Comparison of ENCODE assay signal across 24 mouse cellular contexts in genomic region chrX:7968226-7968625, GRCm38 (mm10). TPM values are rescaled to one million over a fixed set of nuclear protein-coding genes. Genes with fewer than 3 reads are reported as not detected.
DNase-seq lines count a peak whose midpoint lies in the region; ATAC-seq and TF ChIP-seq lines count a peak whose summit lies in the region.
"Had no signal": no experiment of that assay in that cellular context is flagged by ENCODE, and none has a peak within 500 bp of the region (broad histone marks: within the 10 kb centered on the region; RNA-seq: fewer than 3 reads in every experiment).

No protein-coding gene starts in this region.

- TF ChIP-seq POLR2A in spleen, adult 2 months (IDR thresholded peaks at IDR 0.05; ENCODE audit: low read depth, low read length): no peak
- TF ChIP-seq POLR2A in thymus, adult 2 months (IDR thresholded peaks at IDR 0.05; ENCODE audit: control insufficient read depth, extremely low read depth, insufficient read depth, low read length, poor library complexity): no peak

- DNase-seq in spleen, adult 2 months (ENCODE audit: low read depth in 1 of 2, low spot score in 2 of 2): no peak
- DNase-seq in spleen, adult 18-20 months: no peak
- DNase-seq in liver, postnatal 0 days: peak; percentile 34
- no peak for DNase-seq in thymus, adult 2 months
- no peak for DNase-seq in layer of hippocampus, adult 18-20 months (ENCODE audit: low spot score in 2 of 2)
- DNase-seq: adrenal gland, postnatal 25 days; cerebellum, postnatal 25 days; gastrocnemius, postnatal 14 days; kidney, postnatal 14 days; layer of hippocampus, adult 9-11 months; lung, postnatal 36 days; right cerebral cortex, postnatal 4 days; thymus, adult 18-20 months had no signal

- no peak for TF ChIP-seq CTCF in spleen, adult 2 months (IDR thresholded peaks at IDR 0.05; ENCODE audit: extremely low read depth, insufficient read depth, insufficient read length, insufficient replicate concordance)
- TF ChIP-seq CTCF in liver, postnatal 0 days (IDR thresholded peaks at IDR 0.05; ENCODE audit: low read depth): no peak
- TF ChIP-seq CTCF in thymus, adult 2 months (IDR thresholded peaks at IDR 0.05; ENCODE audit: borderline replicate concordance, control insufficient read depth, extremely low read depth, insufficient read depth, low read length, poor library complexity): no peak

- H3K9ac ChIP-seq in liver, postnatal 0 days (replicated peaks): no peak overlapping the region
- H3K9ac ChIP-seq in stomach, embryonic 16.5 days (ENCODE audit: low read length): no peak overlapping the region
- H3K9ac ChIP-seq: limb, embryonic 15.5 days; neural tube, embryonic 12.5 days had no signal

- peaks cover 6% of the 10 kb centered on the region; the same call in 1 of the 2 replicates for H3K4me1 ChIP-seq in spleen, adult 2 months (ENCODE audit: control insufficient read depth, insufficient read depth, insufficient read length)
- H3K4me1 ChIP-seq in erythroblast, embryonic 14.5 days (ENCODE audit: control insufficient read depth): peaks cover 68% of the 10 kb centered on the region
- H3K4me1 ChIP-seq in liver, postnatal 0 days (ENCODE audit: insufficient read depth): no peaks in the 10 kb centered on the region
- H3K4me1 ChIP-seq in stomach, embryonic 16.5 days (ENCODE audit: control insufficient read depth, insufficient read depth, low read length): no peaks in the 10 kb centered on the region
- H3K4me1 ChIP-seq in thymus, adult 2 months (replicated peaks; ENCODE audit: control insufficient read depth, insufficient read depth, low read length): peaks cover 11% of the 10 kb centered on the region
- H3K4me1 ChIP-seq: forebrain, embryonic 10.5 days; limb, embryonic 15.5 days; neural tube, embryonic 12.5 days had no signal

- H3K36me3 ChIP-seq in spleen, adult 2 months (ENCODE audit: control insufficient read depth, insufficient read depth, low read length): no peaks in the 10 kb centered on the region
- peaks cover 60% of the 10 kb centered on the region for H3K36me3 ChIP-seq in erythroblast, embryonic 14.5 days (ENCODE audit: control insufficient read depth)
- no peaks in the 10 kb centered on the region for H3K36me3 ChIP-seq in liver, postnatal 0 days (replicated peaks; ENCODE audit: insufficient read depth, low read length)
- H3K36me3 ChIP-seq in stomach, embryonic 16.5 days (ENCODE audit: control insufficient read depth, insufficient read depth, low read length): no peaks in the 10 kb centered on the region
- no peaks in the 10 kb centered on the region for H3K36me3 ChIP-seq in thymus, adult 2 months (ENCODE audit: control insufficient read depth, insufficient read depth, low read length)
- H3K36me3 ChIP-seq: forebrain, embryonic 10.5 days; limb, embryonic 15.5 days; neural tube, embryonic 12.5 days had no signal

- WGBS in spleen, adult 2 months: 76% methylated on average over 8 of the region's 8 CpGs
- whole genome bisulfite sequencing in liver, postnatal 0 days (ENCODE audit: insufficient replicate concordance): 43% methylated on average over 8 of the region's 8 CpGs
- 76% methylated on average over 8 of the region's 8 CpGs for WGBS in stomach, embryonic 16.5 days
- WGBS in thymus, adult 2 months: 96% methylated on average over 8 of the region's 8 CpGs

- H3K27me3 ChIP-seq in spleen, adult 2 months (ENCODE audit: control insufficient read depth, insufficient read depth, low read length): no peaks in the 10 kb centered on the region
- no peaks in the 10 kb centered on the region for H3K27me3 ChIP-seq in erythroblast, embryonic 14.5 days (ENCODE audit: control insufficient read depth)
- H3K27me3 ChIP-seq in liver, postnatal 0 days (ENCODE audit: insufficient read depth, low read length): no peaks in the 10 kb centered on the region
- H3K27me3 ChIP-seq in stomach, embryonic 16.5 days (ENCODE audit: control insufficient read depth, insufficient read depth, low read length): no peaks in the 10 kb centered on the region
- H3K27me3 ChIP-seq in thymus, adult 2 months (ENCODE audit: control insufficient read depth, insufficient read depth, low read length): no peaks in the 10 kb centered on the region
- H3K27me3 ChIP-seq: limb, embryonic 15.5 days; neural tube, embryonic 12.5 days had no signal

- H3K4me2 ChIP-seq in liver, postnatal 0 days (ENCODE audit: low read depth, low read length): peak overlapping the region; percentile 60
- no peak overlapping the region for H3K4me2 ChIP-seq in stomach, embryonic 16.5 days (ENCODE audit: low read depth, low read length)
- H3K4me2 ChIP-seq: limb, embryonic 15.5 days; neural tube, embryonic 12.5 days had no signal

- no peaks in the 10 kb centered on the region for H3K9me3 ChIP-seq in erythroblast, embryonic 14.5 days (ENCODE audit: control insufficient read depth, low read length)
- H3K9me3 ChIP-seq in liver, postnatal 0 days (ENCODE audit: low read length): no peaks in the 10 kb centered on the region
- H3K9me3 ChIP-seq in stomach, embryonic 16.5 days (replicated peaks; ENCODE audit: control insufficient read depth, low read length): no peaks in the 10 kb centered on the region
- H3K9me3 ChIP-seq: limb, embryonic 15.5 days; neural tube, embryonic 12.5 days had no signal

- TF ChIP-seq EP300 in liver, postnatal 0 days (IDR thresholded peaks at IDR 0.05; ENCODE audit: low read depth): peak; percentile 84

- ATAC-seq in liver, postnatal 0 days: peak; percentile 63
- peak; percentile 40; the same call in 1 of the 2 replicates for ATAC-seq in stomach, embryonic 16.5 days (ENCODE audit: insufficient read depth, low FRiP score)
- no peak for ATAC-seq in CD4-positive, CD25-positive, alpha-beta regulatory T cell, adult 4 months
- ATAC-seq: intestine, postnatal 0 days had no signal

- H3K27ac ChIP-seq in spleen, adult 2 months (ENCODE audit: insufficient read depth, low read length): peak overlapping the region; percentile 35; the same call in 1 of the 2 replicates
- H3K27ac ChIP-seq in liver, postnatal 0 days (ENCODE audit: low read depth): peak overlapping the region; percentile 63
- H3K27ac ChIP-seq in stomach, embryonic 16.5 days (ENCODE audit: low read length): no peak overlapping the region
- H3K27ac ChIP-seq in thymus, adult 2 months (ENCODE audit: control insufficient read depth, insufficient read depth, low read length): no peak overlapping the region
- H3K27ac ChIP-seq: forebrain, embryonic 10.5 days; limb, embryonic 15.5 days; neural tube, embryonic 12.5 days had no signal

- no peak overlapping the region for H3K4me3 ChIP-seq in spleen, adult 2 months (ENCODE audit: extremely low read depth, insufficient read depth, insufficient read length)
- peak overlapping the region; percentile 91 for H3K4me3 ChIP-seq in erythroblast, embryonic 14.5 days (replicated peaks)
- H3K4me3 ChIP-seq in liver, postnatal 0 days (ENCODE audit: low read depth, low read length): peak overlapping the region; percentile 61
- H3K4me3 ChIP-seq in stomach, embryonic 16.5 days (replicated peaks; ENCODE audit: low read length): no peak overlapping the region
- no peak overlapping the region for H3K4me3 ChIP-seq in thymus, adult 2 months (ENCODE audit: control insufficient read depth, insufficient read depth, low read length)
- H3K4me3 ChIP-seq: forebrain, embryonic 10.5 days; limb, embryonic 15.5 days; neural tube, embryonic 12.5 days had no signal

RNA-seq across cellular contexts. Expression of gene Gata1, which starts 9.6 kb away (rescaled TPM):
- polyA plus RNA-seq in spleen, adult 2 months (2012; rRNA removed): 25.7 and 32.0 TPM in 2 replicates
- polyA plus RNA-seq in erythroblast, embryonic 14.5 days (2012): 36.7 and 43.1 TPM in 2 replicates
- 39.8 and 43.2 TPM in 2 replicates for polyA plus RNA-seq in liver, postnatal 0 days (2015; fragmentation: Nextera tagmentation; extraction: Ambion mirVana)
- polyA plus RNA-seq in stomach, embryonic 16.5 days (2015; fragmentation: Nextera tagmentation; extraction: Ambion mirVana): 5.6 and 6.0 TPM in 2 replicates
- 10 to 100 TPM; 43.6 to 47.9 TPM for polyA plus RNA-seq in CD4-positive, CD25-positive, alpha-beta regulatory T cell, adult 4 months (2017; shearing (Covaris generic))
- polyA plus RNA-seq in thymus, adult 2 months (2012; rRNA removed): 2.7 and 2.9 TPM in 2 replicates
- total RNA-seq in layer of hippocampus, adult 18-20 months (2021): not detected
- total RNA-seq: adrenal gland, postnatal 25 days; left cerebral cortex, postnatal 10 days had no signal
- polyA plus RNA-seq: frontal cortex, adult 2 months; intestine, postnatal 0 days had no signal

RNA-seq across cellular contexts. Expression of gene Hdac6, which starts 20.5 kb away (rescaled TPM):
- polyA plus RNA-seq in spleen, adult 2 months (2012; rRNA removed): 16.9 and 17.2 TPM in 2 replicates
- polyA plus RNA-seq in erythroblast, embryonic 14.5 days (2012): 0.57 and 0.97 TPM in 2 replicates
- 10.3 and 11.8 TPM in 2 replicates for polyA plus RNA-seq in liver, postnatal 0 days (2015; fragmentation: Nextera tagmentation; extraction: Ambion mirVana)
- polyA plus RNA-seq in stomach, embryonic 16.5 days (2015; fragmentation: Nextera tagmentation; extraction: Ambion mirVana): 21.4 and 23.3 TPM in 2 replicates
- 10 to 100 TPM in 1 of 2 experiments, 1 to 10 TPM in 1; 8.3 to 15.9 TPM for polyA plus RNA-seq in CD4-positive, CD25-positive, alpha-beta regulatory T cell, adult 4 months (2017; shearing (Covaris generic))
- polyA plus RNA-seq in thymus, adult 2 months (2012; rRNA removed): 31.0 and 32.0 TPM in 2 replicates
- 10 to 100 TPM; 41.6 to 43.5 TPM for total RNA-seq in layer of hippocampus, adult 18-20 months (2021)

RNA-seq across cellular contexts. Expression of gene Eras, which starts 39.8 kb away (rescaled TPM):
- not detected in 2 replicates for polyA plus RNA-seq in spleen, adult 2 months (2012; rRNA removed)
- polyA plus RNA-seq in erythroblast, embryonic 14.5 days (2012): 0.06 TPM in 1 of 2 replicates, not detected in the other
- polyA plus RNA-seq in liver, postnatal 0 days (2015; fragmentation: Nextera tagmentation; extraction: Ambion mirVana): not detected in 2 replicates
- polyA plus RNA-seq in stomach, embryonic 16.5 days (2015; fragmentation: Nextera tagmentation; extraction: Ambion mirVana): not detected in 2 replicates
- not detected for polyA plus RNA-seq in CD4-positive, CD25-positive, alpha-beta regulatory T cell, adult 4 months (2017; shearing (Covaris generic))
- polyA plus RNA-seq in thymus, adult 2 months (2012; rRNA removed): not detected in 2 replicates
- not detected for total RNA-seq in layer of hippocampus, adult 18-20 months (2021)
- total RNA-seq: adrenal gland, postnatal 25 days; gastrocnemius, postnatal 14 days; left cerebral cortex, postnatal 10 days had no signal
- polyA plus RNA-seq: embryonic facial prominence, embryonic 11.5 days; hindbrain, embryonic 11.5 days; intestine, postnatal 0 days; limb, embryonic 15.5 days; neural tube, embryonic 12.5 days had no signal

RNA-seq across cellular contexts. Expression of gene Pcsk1n, which starts 48.6 kb away (rescaled TPM):
- polyA plus RNA-seq in spleen, adult 2 months (2012; rRNA removed): 0.15 and 0.16 TPM in 2 replicates
- polyA plus RNA-seq in erythroblast, embryonic 14.5 days (2012): 0.02 TPM in 1 of 2 replicates, not detected in the other
- polyA plus RNA-seq in liver, postnatal 0 days (2015; fragmentation: Nextera tagmentation; extraction: Ambion mirVana): 0.06 TPM in 1 of 2 replicates, not detected in the other
- 7.6 and 8.6 TPM in 2 replicates for polyA plus RNA-seq in stomach, embryonic 16.5 days (2015; fragmentation: Nextera tagmentation; extraction: Ambion mirVana)
- not detected for polyA plus RNA-seq in CD4-positive, CD25-positive, alpha-beta regulatory T cell, adult 4 months (2017; shearing (Covaris generic))
- 0.14 and 0.15 TPM in 2 replicates for polyA plus RNA-seq in thymus, adult 2 months (2012; rRNA removed)
- total RNA-seq in layer of hippocampus, adult 18-20 months (2021): 100 to 1,000 TPM; 437 to 442 TPM

RNA-seq across cellular contexts. Expression of gene Glod5, which starts 50.1 kb away (rescaled TPM):
- polyA plus RNA-seq in spleen, adult 2 months (2012; rRNA removed): not detected in 2 replicates
- polyA plus RNA-seq in erythroblast, embryonic 14.5 days (2012): not detected in 2 replicates
- polyA plus RNA-seq in liver, postnatal 0 days (2015; fragmentation: Nextera tagmentation; extraction: Ambion mirVana): 2.6 and 4.3 TPM in 2 replicates
- polyA plus RNA-seq in stomach, embryonic 16.5 days (2015; fragmentation: Nextera tagmentation; extraction: Ambion mirVana): 1.8 and 2.1 TPM in 2 replicates
- not detected for polyA plus RNA-seq in CD4-positive, CD25-positive, alpha-beta regulatory T cell, adult 4 months (2017; shearing (Covaris generic))
- not detected in 2 replicates for polyA plus RNA-seq in thymus, adult 2 months (2012; rRNA removed)
- total RNA-seq in layer of hippocampus, adult 18-20 months (2021): under 1 TPM in 1 of 2 experiments, not detected in 1; 0.84 TPM
- total RNA-seq: adrenal gland, postnatal 25 days; gastrocnemius, postnatal 14 days had no signal
- polyA plus RNA-seq: embryonic facial prominence, embryonic 11.5 days; forebrain, embryonic 10.5 days; hindbrain, embryonic 11.5 days; limb, embryonic 15.5 days; neural tube, embryonic 12.5 days had no signal

Comparison
In these comparisons a context has a peak if more than half of its experiments do, and no peak if none do; other contexts are left out.
1. H3K27ac ChIP-seq: peak in spleen, adult 2 months (single experiment) and liver, postnatal 0 days (single experiment); none in stomach, embryonic 16.5 days (single experiment) and thymus, adult 2 months (single experiment).
2. H3K4me3 ChIP-seq: peak in erythroblast, embryonic 14.5 days (single experiment) and liver, postnatal 0 days (single experiment); none in spleen, adult 2 months (single experiment), stomach, embryonic 16.5 days (single experiment) and thymus, adult 2 months (single experiment).